Mouse (Mus musculus) spleen, embryonic (tissue): ENCODE measurements at regions not wholly inside any gene's neighbourhood (a gene's known extent, or its start where the extent isn't known, plus 50 kb on each side); places are given as distances from the start of the nearest gene placed in this dataset.
"Not testable (repeated sequence)": the region's sequence is repeated elsewhere in the genome, so short reads cannot be mapped to it uniquely, and the experiment has no call there.

Experiments
- CTCF ChIA-PET: fragments of 350-600 bp; sonication (Branson Sonifier 250); formaldehyde crosslinking; loops from one replicate; lab custom pipeline; 2022; lab: Charles Lee

DNA sequence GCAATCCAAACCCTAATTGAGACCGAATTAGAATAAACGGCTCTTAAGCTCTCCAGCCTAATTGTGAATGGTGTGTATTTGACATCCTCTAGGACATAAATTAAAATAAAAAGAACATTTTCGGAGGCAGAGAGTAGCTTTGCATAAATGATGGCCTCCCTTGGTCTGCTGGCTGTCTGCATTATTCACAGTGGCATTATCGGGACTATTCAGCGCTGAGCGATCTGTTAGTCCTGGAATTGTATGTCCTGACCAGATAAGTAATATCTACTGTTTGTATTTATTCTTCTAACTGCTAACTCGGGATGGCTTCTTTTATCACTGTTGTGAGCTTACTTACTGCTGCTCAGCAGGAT lies 299.6 kb downstream of the Chl1 start:
- CTCF ChIA-PET = no interaction called here

- CTCF ChIA-PET = no interaction called here
These were observed 300.1 kb downstream of the Chl1 start for GRCm38 (mm10) chr6:103810342-103811001.

- CTCF ChIA-PET = not testable (repeated sequence)
These were observed 306.0 kb downstream of the Chl1 start for GRCm38 (mm10) chr6:103816396-103816795.

DNA sequence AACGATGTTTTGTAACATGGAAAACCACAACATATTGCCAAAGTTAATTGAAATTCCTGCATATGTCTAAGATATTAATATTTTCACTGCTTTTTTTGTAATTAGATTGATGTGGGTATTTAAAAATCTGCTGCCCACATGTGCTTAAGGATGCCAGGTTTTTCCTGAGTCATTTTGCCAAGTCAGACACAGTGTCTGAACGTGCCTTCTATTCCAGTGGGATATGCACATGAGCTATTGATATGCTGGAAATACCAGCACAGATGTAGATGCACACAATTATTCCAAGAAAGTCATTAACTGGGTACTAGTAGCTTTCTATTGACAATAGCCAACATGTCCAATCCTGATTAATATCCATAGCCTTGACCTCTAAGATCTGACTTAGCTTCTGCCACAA lies 315.7 kb downstream of the Chl1 start:
- CTCF ChIA-PET = no interaction called here

DNA sequence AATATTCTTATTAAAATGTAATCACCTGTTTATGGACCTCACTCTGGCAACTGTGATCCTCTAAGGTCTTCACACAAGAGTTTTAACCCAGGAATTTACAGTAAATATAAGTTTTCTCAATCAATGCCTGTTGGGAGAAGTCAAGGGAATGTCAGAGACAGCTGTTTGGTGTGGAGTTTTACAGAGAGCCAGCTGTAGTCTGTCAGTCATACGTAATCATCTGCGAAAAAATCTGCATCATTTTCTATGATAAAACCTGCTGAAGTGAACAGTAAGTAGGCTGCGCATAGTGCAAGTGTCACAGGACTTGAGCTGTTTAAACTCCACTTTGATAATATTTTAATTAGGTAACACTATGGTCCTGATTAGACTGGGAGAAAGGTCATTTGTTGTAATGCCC lies 317.2 kb downstream of the Chl1 start:
- CTCF ChIA-PET = no interaction called here

DNA sequence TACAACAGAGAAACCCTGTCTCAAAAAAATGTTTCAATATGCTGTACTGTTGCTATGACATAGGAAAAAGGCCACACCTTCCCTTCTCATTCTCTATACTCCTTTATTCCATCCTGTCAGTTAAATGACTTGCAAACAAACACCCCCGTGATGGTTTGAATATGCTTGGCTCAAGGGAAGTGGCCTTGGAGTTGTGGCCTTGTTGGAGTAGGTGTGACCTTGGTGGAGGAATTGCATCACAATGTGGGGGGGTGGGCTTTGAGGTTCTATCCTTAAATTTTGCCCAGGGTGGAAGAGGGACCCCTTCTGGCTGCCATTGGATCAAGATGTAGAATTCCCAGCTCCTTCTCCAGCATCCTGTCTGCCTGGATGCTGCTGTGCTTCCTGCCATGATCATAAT lies 318.5 kb downstream of the Chl1 start:
- CTCF ChIA-PET = no interaction called here

GRCm38 (mm10) chr6:103832301-103832700 lies 321.9 kb downstream of the Chl1 start:
- CTCF ChIA-PET = no interaction called here

GRCm38 (mm10) chr6:103832808-103833207 lies 322.4 kb downstream of the Chl1 start:
- CTCF ChIA-PET = interaction anchor here (0.7 kb wide), 1 partner anchor 264 kb away, joined by 17 read pairs; no protein-coding TSS in a partner anchor

DNA sequence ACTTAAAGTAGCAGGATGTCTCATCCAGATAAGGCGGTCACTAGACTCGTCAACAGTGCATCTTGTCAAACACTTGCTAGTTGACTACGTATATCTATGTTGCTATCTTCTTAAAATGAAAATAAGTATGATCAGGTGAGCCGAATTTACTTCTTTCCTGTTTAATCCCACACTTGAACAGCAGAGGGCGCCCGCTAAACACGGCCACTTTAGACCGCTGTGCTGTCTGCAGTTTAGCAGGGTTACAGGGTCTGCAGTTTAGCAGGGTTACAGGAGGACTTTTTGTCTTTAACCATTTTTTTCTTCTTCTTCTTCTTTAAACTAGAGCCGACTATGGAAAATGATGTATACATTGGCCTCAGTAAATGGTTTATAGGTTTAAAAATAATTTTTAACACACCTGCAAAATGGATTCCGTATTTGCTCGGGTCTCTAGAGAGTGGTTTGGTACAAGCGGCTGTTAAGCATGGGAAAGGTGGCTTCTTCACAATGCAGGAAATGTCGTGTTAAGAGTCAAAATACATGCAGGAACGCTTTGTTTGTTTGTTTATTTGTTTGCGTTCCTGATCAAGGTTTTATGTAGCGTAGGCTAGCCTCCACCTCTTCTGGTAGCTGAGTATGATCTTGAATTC lies 323.2 kb downstream of the Chl1 start:
- CTCF ChIA-PET = interaction anchor here (0.7 kb wide), 1 partner anchor 263 kb away, joined by 17 read pairs; no protein-coding TSS in a partner anchor

DNA sequence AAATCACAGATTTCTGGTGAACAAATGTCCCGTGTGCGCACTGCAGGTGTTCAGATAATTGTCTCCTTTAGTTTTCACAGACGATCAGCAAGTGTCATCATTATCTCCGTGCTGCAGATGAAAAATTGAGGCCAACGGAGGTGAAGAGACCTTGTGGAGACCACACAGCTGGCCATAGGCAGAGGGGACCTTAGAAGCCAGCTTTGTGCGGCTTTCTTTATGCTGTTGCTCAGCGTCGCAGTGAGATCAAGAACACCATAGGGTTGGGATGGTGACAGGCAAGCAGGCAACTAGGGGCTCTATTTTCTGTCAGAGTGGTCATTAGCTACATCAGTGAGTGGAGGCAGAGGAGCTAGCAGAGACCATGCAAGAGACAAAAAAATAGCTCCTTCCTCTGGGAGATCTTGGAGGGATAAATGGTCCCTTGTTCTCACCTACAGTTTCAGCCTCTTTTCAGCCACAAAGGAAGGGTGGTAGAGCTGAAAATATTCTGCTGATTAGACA lies 324.4 kb downstream of the Chl1 start:
- CTCF ChIA-PET = no interaction called here

DNA sequence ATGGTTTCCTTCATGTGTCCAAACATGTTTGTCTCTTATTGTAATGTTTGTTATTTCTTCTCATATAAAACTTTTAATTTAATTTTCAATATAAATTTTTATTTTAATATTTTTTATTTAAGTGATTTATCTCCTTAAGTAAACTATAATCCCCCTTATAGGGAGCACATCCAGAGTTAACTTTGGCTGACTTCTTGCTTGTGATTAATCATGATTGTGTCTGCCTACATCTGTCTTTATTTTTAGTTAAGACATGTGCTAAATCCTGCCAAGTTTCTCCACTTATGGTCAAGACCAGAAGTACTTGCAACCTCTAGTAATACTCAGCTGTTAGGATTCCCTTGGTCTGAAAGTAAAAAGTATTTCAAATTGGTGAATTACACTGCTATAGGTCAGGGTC lies 349.4 kb downstream of the Chl1 start:
- CTCF ChIA-PET = no interaction called here

GRCm38 (mm10) chr6:103893455-103893854 lies 383.1 kb downstream of the Chl1 start:
- CTCF ChIA-PET = no interaction called here

- CTCF ChIA-PET = no interaction called here
These were observed 414.1 kb downstream of the Chl1 start for GRCm38 (mm10) chr6:103924504-103924903.

- CTCF ChIA-PET = no interaction called here
These were observed 416.7 kb downstream of the Chl1 start for GRCm38 (mm10) chr6:103927094-103927493.

DNA sequence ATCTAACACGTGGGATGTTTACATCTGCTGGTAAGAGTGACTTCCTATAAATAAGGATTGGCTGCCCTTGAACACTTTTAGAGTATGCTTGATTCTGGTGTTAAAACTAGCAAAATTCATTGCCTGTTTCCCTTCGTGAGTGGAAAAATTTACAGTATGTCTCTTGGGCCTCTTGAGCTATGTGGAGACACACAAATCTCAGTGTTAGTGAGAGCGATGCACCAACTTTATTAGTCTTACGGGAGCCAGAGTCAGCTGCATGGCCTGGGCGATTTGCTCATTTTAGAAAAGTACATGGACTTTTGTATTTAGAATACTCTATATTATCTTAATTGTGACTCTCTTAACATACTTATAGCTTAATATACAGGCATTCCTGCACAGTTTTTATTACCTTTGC lies 430.0 kb downstream of the Chl1 start:
- CTCF ChIA-PET = no interaction called here

- CTCF ChIA-PET = no interaction called here
These were observed 434.0 kb downstream of the Chl1 start for GRCm38 (mm10) chr6:103944361-103944760.

GRCm38 (mm10) chr6:103947474-103947873 lies 437.1 kb downstream of the Chl1 start:
- CTCF ChIA-PET = no interaction called here

DNA sequence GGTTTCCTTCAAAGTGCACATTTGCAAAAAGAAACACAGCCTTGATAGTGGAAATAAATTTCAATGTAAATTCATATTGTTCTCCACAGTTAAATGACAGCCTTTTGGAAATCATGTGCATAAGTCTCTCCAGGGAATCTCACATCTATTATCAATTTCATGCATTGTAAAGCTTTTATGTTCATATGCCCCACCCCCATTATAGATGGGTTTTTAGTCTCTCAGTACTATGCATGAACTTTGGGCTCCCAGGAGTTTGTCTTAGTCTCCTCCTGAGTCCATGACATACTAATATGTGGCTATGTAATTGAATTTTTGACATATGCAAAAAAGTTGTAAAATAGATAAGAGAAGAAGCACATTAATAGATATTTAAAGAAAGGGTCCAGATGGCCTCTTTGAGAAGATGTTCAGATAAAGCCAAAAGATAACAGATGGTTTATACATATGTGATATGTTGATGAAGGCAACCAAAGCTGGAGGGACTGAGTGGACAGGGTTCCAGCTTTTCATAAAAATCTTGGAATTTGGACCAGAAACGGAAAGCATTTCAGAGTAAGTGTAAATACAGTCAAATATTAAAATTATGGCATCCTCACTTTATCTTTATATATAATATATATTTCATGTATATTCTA lies 442.9 kb downstream of the Chl1 start:
- CTCF ChIA-PET = no interaction called here

DNA sequence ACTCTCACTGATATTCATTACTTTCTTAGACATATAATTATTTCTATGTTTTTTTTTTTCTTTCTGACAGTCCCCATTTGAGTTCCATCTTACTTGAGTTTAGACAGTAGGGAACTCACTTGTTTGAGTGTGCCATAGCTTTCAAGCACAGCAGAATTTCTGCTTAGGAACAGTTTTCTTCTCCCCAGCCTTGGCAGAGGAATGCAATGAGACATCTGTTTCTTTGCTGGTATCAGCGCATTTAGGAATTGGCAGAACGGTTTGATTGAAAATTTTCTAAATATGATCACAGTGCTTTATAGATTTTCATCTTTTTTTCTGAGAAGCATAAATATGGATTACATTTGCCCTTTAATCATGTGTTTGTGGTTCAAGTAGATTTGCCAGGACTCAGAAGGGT lies 448.6 kb downstream of the Chl1 start:
- CTCF ChIA-PET = no interaction called here

DNA sequence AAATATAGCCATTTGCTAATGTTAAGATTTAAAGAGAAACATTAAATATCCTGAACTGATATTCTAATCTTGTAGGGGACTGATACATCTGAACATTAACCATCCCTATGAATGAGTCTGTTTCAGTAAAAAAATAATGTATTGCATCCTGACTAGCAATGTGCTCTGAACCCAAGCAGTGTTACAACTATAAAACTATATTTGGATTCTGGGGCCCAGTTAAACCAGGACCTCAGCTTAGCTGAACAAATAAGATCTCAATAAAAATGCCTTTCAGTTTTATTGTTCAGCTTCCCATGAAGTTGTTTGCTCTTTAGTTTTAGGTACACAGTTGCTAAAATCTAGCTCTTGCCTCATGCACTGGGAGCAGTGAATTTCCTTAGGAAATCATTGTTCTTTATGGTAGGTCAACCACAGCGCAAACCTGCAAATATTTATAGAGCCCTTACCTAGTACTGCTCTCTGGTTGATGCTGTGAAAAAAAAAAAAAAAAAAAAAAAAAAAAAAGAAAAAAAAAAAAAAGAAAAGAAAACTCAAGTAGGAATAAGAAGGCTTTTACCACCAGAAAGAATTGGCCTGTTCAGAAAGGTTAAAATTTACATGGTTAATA lies 457.5 kb downstream of the Chl1 start:
- CTCF ChIA-PET = no interaction called here

GRCm38 (mm10) chr6:103999186-103999585 lies 488.8 kb downstream of the Chl1 start:
- CTCF ChIA-PET = interaction anchor here (0.7 kb wide), 1 partner anchor 30 kb away, joined by 6 read pairs; no protein-coding TSS in a partner anchor

GRCm38 (mm10) chr6:104028439-104029091 lies 464.0 kb upstream of the Cntn6 start:
- CTCF ChIA-PET = no interaction called here
